Mouse (Mus musculus) bone marrow, adult 2 months (tissue): Measurements from ENCODE around the gene Gm7168.
"Not testable (repeated sequence)": the region's sequence is repeated elsewhere in the genome, so short reads cannot be mapped to it uniquely, and the experiment has no call there.

Experiments used
- CTCF ChIP-seq: fragments of 200-500 bp; IDR thresholded peaks from 2 replicates; pipeline ENCODE4 v1.5.1; 2011; ENCODE audit warnings: low read length, control low read depth; ENCODE audit not compliant: control insufficient read depth, insufficient read depth
- POLR2A ChIP-seq: fragments of 200-500 bp; IDR thresholded peaks from 2 replicates; pipeline ENCODE4 v1.6.1; 2011; ENCODE audit warnings: low read depth, mild to moderate bottlenecking, control low read depth, low read length, borderline replicate concordance; ENCODE audit not compliant: control insufficient read depth

- not testable (repeated sequence) for TF ChIP-seq CTCF, POLR2A
Measured at GRCm38 (mm10) chr17:13951570-13951969, 3.4 kb downstream of the Gm7168 start.
